Comparison of ENCODE assay signal across 8 mouse cellular contexts in the genomic region with DNA sequence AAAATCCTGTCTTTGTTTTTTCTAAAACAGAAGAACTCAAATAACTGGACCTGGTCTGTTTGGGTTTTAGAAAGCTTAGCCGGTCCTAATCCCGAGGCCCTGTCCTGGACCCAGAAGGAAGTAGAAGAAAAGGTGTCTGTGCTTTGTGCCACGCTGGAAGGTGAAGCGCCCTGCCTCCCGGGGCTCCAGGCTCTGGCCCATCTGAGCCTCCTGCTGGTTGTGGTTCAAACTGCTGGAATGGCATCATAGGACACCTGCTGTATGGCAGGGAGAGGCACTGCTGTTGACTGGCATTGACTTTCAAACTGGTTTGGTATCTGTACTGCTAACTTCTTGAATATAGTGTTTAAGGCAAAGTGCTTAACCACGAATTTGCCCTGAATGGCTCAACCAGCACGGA. TPM values are rescaled to one million over a fixed set of nuclear protein-coding genes. Genes with fewer than 3 reads are reported as not detected.
DNase-seq lines count a peak whose midpoint lies in the region; ATAC-seq and TF ChIP-seq lines count a peak whose summit lies in the region.

No protein-coding gene starts in this region.

- TF ChIP-seq POLR2A in heart, adult 2 months (IDR thresholded peaks at IDR 0.05; ENCODE audit: insufficient read depth, low read depth, low read length) = no peak
- no peak for TF ChIP-seq POLR2A in small intestine, adult 2 months (IDR thresholded peaks at IDR 0.05; ENCODE audit: low read depth, low read length)

- H3K4me1 ChIP-seq in kidney, embryonic 16.5 days (ENCODE audit: insufficient read depth, low read length) = peaks cover 45% of the 10 kb centered on the region
- H3K4me1 ChIP-seq in heart, adult 2 months (ENCODE audit: control insufficient read depth, insufficient read depth, low read length) = peaks cover 16% of the 10 kb centered on the region
- peaks cover 7% of the 10 kb centered on the region; the same call in 1 of the 2 replicates for H3K4me1 ChIP-seq in small intestine, adult 2 months (ENCODE audit: control insufficient read depth, insufficient read depth, insufficient read length, low read length)

- H3K9ac ChIP-seq in kidney, embryonic 16.5 days (replicated peaks; ENCODE audit: low read length) = no peak overlapping the region
- H3K9ac ChIP-seq in heart, adult 2 months (ENCODE audit: low read depth, low read length) = no peak overlapping the region

- 54% methylated on average over 7 of the region's 7 CpGs for WGBS in kidney, embryonic 16.5 days
- WGBS in heart, adult 2 months = 50% methylated on average over 7 of the region's 7 CpGs
- 26% methylated on average over 7 of the region's 7 CpGs for WGBS in small intestine, adult 2 months

- H3K27ac ChIP-seq in kidney, embryonic 16.5 days (ENCODE audit: low read length) = no peak overlapping the region
- H3K27ac ChIP-seq in heart, adult 2 months = peak overlapping the region; percentile 23
- H3K27ac ChIP-seq in small intestine, adult 2 months (ENCODE audit: insufficient read depth, low read depth, low read length) = no peak overlapping the region

- TF ChIP-seq EP300 in heart, adult 2 months (IDR thresholded peaks at IDR 0.05; ENCODE audit: insufficient read depth, low read depth, low read length) = no peak

- no peaks in the 10 kb centered on the region for H3K79me2 ChIP-seq in heart, adult 2 months (replicated peaks; ENCODE audit: control insufficient read depth, insufficient read depth, low read length)

- H3K4me3 ChIP-seq in kidney, embryonic 16.5 days (ENCODE audit: low read length) = no peak overlapping the region
- no peak overlapping the region for H3K4me3 ChIP-seq in heart, adult 2 months
- H3K4me3 ChIP-seq in small intestine, adult 2 months (ENCODE audit: low read depth, low read length) = no peak overlapping the region

- no peaks in the 10 kb centered on the region for H3K36me3 ChIP-seq in kidney, embryonic 16.5 days (ENCODE audit: insufficient read depth, low read length)
- peaks cover 11% of the 10 kb centered on the region for H3K36me3 ChIP-seq in heart, adult 2 months (ENCODE audit: control insufficient read depth, insufficient read depth, low read length)
- H3K36me3 ChIP-seq in small intestine, adult 2 months (ENCODE audit: control insufficient read depth, insufficient read depth, low read length) = no peaks in the 10 kb centered on the region

- H3K4me2 ChIP-seq in kidney, embryonic 16.5 days (replicated peaks; ENCODE audit: low read depth, low read length) = no peak overlapping the region

- DNase-seq in kidney, adult 18-20 months = peak; percentile 61
- DNase-seq in adipocyte (ENCODE audit: low spot score) = peak; percentile 54
- peak in 1 of 2 experiments; percentile 58 for DNase-seq in heart, adult 2 months
- DNase-seq in kidney, postnatal 4 days = peak; percentile 72 to 81

- TF ChIP-seq CTCF in heart, adult 2 months (IDR thresholded peaks at IDR 0.05) = peak; percentile 75
- peak; percentile 66; the same call in 1 of the 2 replicates for TF ChIP-seq CTCF in small intestine, adult 2 months (IDR thresholded peaks at IDR 0.05; ENCODE audit: extremely low read depth, insufficient read length, insufficient replicate concordance, low read depth, low read length)

- no peaks in the 10 kb centered on the region for H3K27me3 ChIP-seq in kidney, embryonic 16.5 days (ENCODE audit: insufficient read depth, low read length)
- H3K27me3 ChIP-seq in heart, adult 2 months (ENCODE audit: control insufficient read depth, insufficient read depth, low read length) = no peaks in the 10 kb centered on the region
- no peaks in the 10 kb centered on the region for H3K27me3 ChIP-seq in small intestine, adult 2 months (ENCODE audit: control insufficient read depth, insufficient read depth, low read length)

- H3K9me3 ChIP-seq in kidney, embryonic 16.5 days (ENCODE audit: low read length) = no peaks in the 10 kb centered on the region

- intact Hi-C loops in heart, adult 2 months (cut with DNase I) = loop anchor here (1.0 to 2.0 kb wide), 3 partner anchors 33 to 90 kb away; no protein-coding TSS in a partner anchor

- ATAC-seq in kidney, embryonic 16.5 days (ENCODE audit: low FRiP score, low TSS enrichment) = no peak
- ATAC-seq in megakaryocyte, adult 5-6 weeks (ENCODE audit: poor library complexity, severe bottlenecking) = no peak
- no peak for ATAC-seq in cerebellum, adult (ENCODE audit: insufficient number of reproducible peaks, low FRiP score, low TSS enrichment)

RNA-seq across cellular contexts. Expression of a gene that starts 3.4 kb away (rescaled TPM):
- 11.7 and 14.9 TPM in 2 replicates for polyA plus RNA-seq in kidney, embryonic 16.5 days (2015; fragmentation: Nextera tagmentation; extraction: Ambion mirVana)
- total RNA-seq in heart, adult 2 months (2021) = 10 to 100 TPM; 80.9 to 85.2 TPM
- polyA plus RNA-seq in heart, adult 2 months (2012; rRNA removed) = 26.4 and 34.2 TPM in 2 replicates
- polyA plus RNA-seq in small intestine, adult 2 months (2012; rRNA removed) = 4.6 and 4.8 TPM in 2 replicates
- 5.0 and 6.2 TPM in 2 replicates for total RNA-seq in megakaryocyte, adult 5-6 weeks (2015)
- total RNA-seq in megakaryocyte, adult 5-6 weeks (2017) = 3.9 and 7.1 TPM in 2 replicates
